Mouse (Mus musculus) forebrain, embryonic 10.5 days (tissue): ENCODE measurements around the gene Bcl6. TPM values are rescaled to one million over a fixed set of nuclear protein-coding genes. Genes with fewer than 3 reads are reported as not detected.

ENCODE experiments used
- DNase-seq: peaks from one replicate; pipeline ENCODE4 v3.0.0-alpha.2; 2017; ENCODE audit warnings: low spot score; ENCODE audit errors: extremely low spot score
- H3K27ac ChIP-seq: fragments of 300-500 bp; sonication (generic); 2 replicates; pipeline ENCODE4 v1.5.1; 2016; ENCODE audit warnings: mild to moderate bottlenecking
- H3K27me3 ChIP-seq: fragments of 300-500 bp; sonication (generic); 2 replicates; pipeline ENCODE4 v1.6.1; 2016; ENCODE audit warnings: mild to moderate bottlenecking; ENCODE audit not compliant: poor library complexity, severe bottlenecking
- H3K36me3 ChIP-seq: fragments of 300-500 bp; sonication (generic); replicated peaks from 2 replicates; pipeline ENCODE4 v1.6.1; 2016; ENCODE audit warnings: mild to moderate bottlenecking, moderate library complexity
- H3K4me1 ChIP-seq: fragments of 300-500 bp; sonication (generic); 2 replicates; pipeline ENCODE4 v1.6.1; 2016
- H3K4me3 ChIP-seq: fragments of 300-500 bp; sonication (generic); 2 replicates; pipeline ENCODE4 v1.5.1; 2016; ENCODE audit warnings: mild to moderate bottlenecking, moderate library complexity
- H3K9me3 ChIP-seq: fragments of 300-500 bp; sonication (generic); 2 replicates; pipeline ENCODE4 v1.6.1; 2016; ENCODE audit warnings: mild to moderate bottlenecking, moderate library complexity
- WGBS: fragments of 180-500 bp; shearing (Covaris S2); methylation state at CpG from one replicate; pipeline ENCODE4 v1.1.7; 2016; 5-methylcytosine and 5-hydroxymethylcytosine counted together
- polyA plus RNA-seq: library from polyadenylated mRNA; unstranded; fragments of >200 nt; fragmentation: Nextera tagmentation; extraction: Ambion mirVana; gene quantifications from 2 replicates; pipeline ENCODE4 v1.2.1, GENCODE M21; 2016

Gene Bcl6
- polyA plus RNA-seq, 1 experiment from 2014 or later, result 0.25 TPM

- Histone ChIP-seq H3K4me3 (peak overlapping the region; percentile 80), H3K4me1 (peaks cover 68% of the 10 kb centered on the region), H3K27me3 (peaks cover 58% of the 10 kb centered on the region), H3K27ac (peak overlapping the region; percentile 97), H3K9me3 (no peaks in the 10 kb centered on the region), H3K36me3 (no peaks in the 10 kb centered on the region)
- under 1% methylated on average over 63 of the region's 64 CpGs for WGBS
- peak; percentile 60 for DNase-seq
Measured at GRCm38 (mm10) chr16:23987341-23988156, 1.1 kb downstream of the Bcl6 start.

- under 1% methylated on average over 17 of the region's 17 CpGs for WGBS
- Histone ChIP-seq H3K4me3 (peak overlapping the region; percentile 80), H3K9me3 (no peaks in the 10 kb centered on the region), H3K27me3 (peaks cover 64% of the 10 kb centered on the region), H3K4me1 (peaks cover 75% of the 10 kb centered on the region), H3K27ac (0 out of 2 replicates have a peak overlapping the region, but pooled peaks have one; percentile 97), H3K36me3 (no peaks in the 10 kb centered on the region)
- no peak for DNase-seq
Measured at GRCm38 (mm10) chr16:23986871-23987270, 1.8 kb downstream of the Bcl6 start.

DNA sequence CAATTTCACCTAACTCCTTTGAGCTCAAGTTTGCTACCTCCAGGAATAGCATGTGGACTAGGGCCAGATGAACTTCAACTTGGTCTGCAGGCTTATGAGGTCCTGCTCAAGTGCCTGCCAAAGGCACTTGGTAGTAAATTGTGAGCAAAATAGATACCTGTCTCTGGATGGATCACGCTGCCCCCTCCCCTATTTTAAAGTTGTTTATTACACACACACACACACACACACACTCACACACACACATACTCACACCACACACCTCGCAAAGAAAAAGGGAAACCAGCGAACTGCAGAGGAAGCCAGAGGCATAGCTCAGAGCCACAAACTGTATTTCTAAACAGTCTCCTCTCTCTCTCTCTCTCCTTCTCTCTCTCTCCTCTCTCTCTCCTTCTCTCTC lies 2.5 kb downstream of the Bcl6 start:
- peaks cover 75% of the 10 kb centered on the region for H3K4me1 ChIP-seq
- no peaks in the 10 kb centered on the region for H3K36me3 ChIP-seq
- H3K9me3 ChIP-seq, result no peaks in the 10 kb centered on the region
- H3K4me3 ChIP-seq, result peak overlapping the region; percentile 80
- no peak overlapping the region for H3K27ac ChIP-seq
- H3K27me3 ChIP-seq, result peaks cover 71% of the 10 kb centered on the region
- DNase-seq, result no peak
- 5% methylated on average over 2 of the region's 3 CpGs for WGBS

GRCm38 (mm10) chr16:23985467-23985861 lies 3.2 kb downstream of the Bcl6 start:
- DNase-seq, result no peak
- under 1% methylated on average over 6 of the region's 6 CpGs for WGBS
- Histone ChIP-seq H3K36me3 (no peaks in the 10 kb centered on the region), H3K4me3 (peak overlapping the region; percentile 53), H3K4me1 (peaks cover 75% of the 10 kb centered on the region), H3K9me3 (no peaks in the 10 kb centered on the region), H3K27ac (no peak overlapping the region), H3K27me3 (peaks cover 72% of the 10 kb centered on the region)

DNA sequence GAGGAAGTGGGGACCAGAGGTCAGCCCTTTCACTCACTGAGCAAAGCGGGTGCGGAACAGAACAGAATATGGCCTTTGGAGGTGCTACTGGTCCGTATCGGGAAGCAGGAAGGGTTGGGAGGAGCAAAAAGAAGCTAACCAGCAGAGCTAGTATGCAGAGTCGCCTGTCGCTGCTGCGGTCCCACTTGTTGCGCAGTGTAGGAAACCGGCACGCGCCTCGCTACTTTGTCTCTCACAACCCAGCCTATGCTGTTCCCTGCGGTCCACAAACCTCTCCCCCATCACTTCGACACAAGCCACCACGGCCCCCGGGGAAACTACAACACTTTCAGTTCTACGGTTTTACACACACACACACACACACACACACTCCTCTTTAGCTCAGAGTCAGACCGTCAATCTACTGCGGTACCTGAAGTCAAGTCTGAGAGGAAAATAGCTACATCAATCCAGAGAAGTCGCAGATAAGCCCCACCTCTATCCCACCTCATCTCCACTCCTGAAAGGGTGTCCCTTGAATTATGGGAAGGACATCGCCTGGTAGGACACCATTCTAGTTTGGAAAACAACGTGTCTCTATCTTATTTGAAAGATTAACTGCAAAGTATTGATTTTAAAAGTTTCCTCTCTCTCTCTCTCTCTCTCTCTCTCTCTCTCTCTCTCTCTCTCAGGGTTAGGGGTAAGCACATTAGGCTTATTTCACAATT lies 3.7 kb downstream of the Bcl6 start:
- H3K9me3 ChIP-seq, result no peaks in the 10 kb centered on the region
- H3K4me1 ChIP-seq, result peaks cover 73% of the 10 kb centered on the region
- peak overlapping the region; percentile 53 for H3K4me3 ChIP-seq
- WGBS, result 1% methylated on average over 22 of the region's 22 CpGs
- peak overlapping the region; percentile 64 for H3K27ac ChIP-seq
- peak; percentile 50 for DNase-seq
- no peaks in the 10 kb centered on the region for H3K36me3 ChIP-seq
- peaks cover 72% of the 10 kb centered on the region for H3K27me3 ChIP-seq

DNA sequence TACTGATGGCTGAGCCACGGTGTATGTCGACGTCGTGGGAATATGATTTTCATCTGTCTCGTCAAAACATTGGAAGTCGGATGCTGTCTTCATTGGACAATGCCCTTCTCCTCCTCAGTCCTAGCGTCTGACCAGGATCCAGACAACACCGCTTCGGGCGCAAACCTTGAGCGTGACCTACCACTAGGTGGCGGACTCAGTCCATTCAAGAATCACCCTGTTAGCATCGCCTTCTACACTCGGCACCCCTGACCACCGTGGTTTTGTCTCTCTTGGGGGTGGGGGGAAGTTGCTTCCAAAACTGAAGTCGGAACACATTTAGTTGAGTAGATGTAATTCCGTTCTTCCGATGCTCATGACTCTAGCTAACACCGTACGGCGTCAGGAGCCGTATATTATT lies 4.5 kb downstream of the Bcl6 start:
- Histone ChIP-seq H3K4me3 (peak overlapping the region; percentile 53), H3K27me3 (peaks cover 79% of the 10 kb centered on the region), H3K27ac (no peak overlapping the region), H3K4me1 (peaks cover 66% of the 10 kb centered on the region), H3K9me3 (no peaks in the 10 kb centered on the region), H3K36me3 (no peaks in the 10 kb centered on the region)
- 2% methylated on average over 22 of the region's 22 CpGs for WGBS
- DNase-seq, result peak; percentile 90

- H3K4me1 ChIP-seq, result peaks cover 66% of the 10 kb centered on the region
- peak; percentile 71 for DNase-seq
- H3K27me3 ChIP-seq, result peaks cover 89% of the 10 kb centered on the region
- no peaks in the 10 kb centered on the region for H3K9me3 ChIP-seq
- H3K4me3 ChIP-seq, result peak overlapping the region; percentile 53
- H3K36me3 ChIP-seq, result no peaks in the 10 kb centered on the region
- WGBS, result under 1% methylated on average over 33 of the region's 33 CpGs
- H3K27ac ChIP-seq, result no peak overlapping the region
Measured at GRCm38 (mm10) chr16:23982891-23983588, 5.6 kb downstream of the Bcl6 start.

GRCm38 (mm10) chr16:23981925-23982851 lies 6.5 kb downstream of the Bcl6 start:
- peaks cover 96% of the 10 kb centered on the region for H3K27me3 ChIP-seq
- DNase-seq, result peak; percentile 79
- WGBS, result 2% methylated on average over 28 of the region's 28 CpGs
- H3K4me1 ChIP-seq, result peaks cover 66% of the 10 kb centered on the region
- no peaks in the 10 kb centered on the region for H3K36me3 ChIP-seq
- H3K27ac ChIP-seq, result no peak overlapping the region
- peak overlapping the region; percentile 53 for H3K4me3 ChIP-seq
- H3K9me3 ChIP-seq, result no peaks in the 10 kb centered on the region

- peak; percentile 54 for DNase-seq
- WGBS, result 1% methylated on average over 32 of the region's 32 CpGs
- H3K36me3 ChIP-seq, result no peaks in the 10 kb centered on the region
- H3K4me1 ChIP-seq, result peaks cover 56% of the 10 kb centered on the region
- H3K27me3 ChIP-seq, result peaks cover 86% of the 10 kb centered on the region
- no peak overlapping the region for H3K27ac ChIP-seq
- H3K9me3 ChIP-seq, result no peaks in the 10 kb centered on the region
- peak overlapping the region; percentile 53 for H3K4me3 ChIP-seq
Measured at GRCm38 (mm10) chr16:23980991-23981720, 7.5 kb downstream of the Bcl6 start.

DNA sequence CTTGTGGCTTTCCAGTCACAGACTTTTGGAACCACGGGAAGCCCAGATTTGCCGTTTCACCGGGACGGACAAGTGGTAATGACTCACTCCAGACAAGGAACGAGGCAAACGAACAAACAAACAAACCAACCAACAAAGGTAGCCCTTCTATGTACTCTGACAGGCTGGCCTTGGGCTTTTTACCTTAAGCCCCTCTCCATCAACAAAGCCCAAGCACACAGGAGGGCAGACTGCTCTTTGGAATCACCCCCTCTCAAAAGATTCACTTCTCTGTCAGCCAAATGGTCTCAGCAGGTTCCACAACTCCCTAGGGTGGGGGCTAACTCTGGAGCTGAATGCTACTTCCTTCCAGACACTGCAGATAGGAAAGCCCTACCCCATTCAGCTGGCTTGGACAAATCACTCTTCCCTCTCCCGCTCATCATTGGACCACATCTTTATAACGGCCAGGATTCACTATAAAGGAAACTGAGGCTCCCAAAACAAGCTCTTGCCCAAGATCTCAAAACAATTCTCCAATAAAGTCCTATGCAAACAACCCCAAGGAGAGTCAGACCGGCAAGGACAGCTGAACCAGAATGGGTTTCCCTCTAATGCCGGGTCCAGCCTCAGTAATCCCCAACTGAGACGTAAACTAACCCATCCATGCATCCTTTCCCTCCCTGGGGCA lies 8.3 kb downstream of the Bcl6 start:
- WGBS, result 3% methylated on average over 11 of the region's 11 CpGs
- peaks cover 77% of the 10 kb centered on the region for H3K27me3 ChIP-seq
- peak overlapping the region; percentile 53 for H3K4me3 ChIP-seq
- H3K36me3 ChIP-seq, result no peaks in the 10 kb centered on the region
- H3K27ac ChIP-seq, result no peak overlapping the region
- H3K9me3 ChIP-seq, result no peaks in the 10 kb centered on the region
- no peak for DNase-seq
- peaks cover 52% of the 10 kb centered on the region for H3K4me1 ChIP-seq

DNA sequence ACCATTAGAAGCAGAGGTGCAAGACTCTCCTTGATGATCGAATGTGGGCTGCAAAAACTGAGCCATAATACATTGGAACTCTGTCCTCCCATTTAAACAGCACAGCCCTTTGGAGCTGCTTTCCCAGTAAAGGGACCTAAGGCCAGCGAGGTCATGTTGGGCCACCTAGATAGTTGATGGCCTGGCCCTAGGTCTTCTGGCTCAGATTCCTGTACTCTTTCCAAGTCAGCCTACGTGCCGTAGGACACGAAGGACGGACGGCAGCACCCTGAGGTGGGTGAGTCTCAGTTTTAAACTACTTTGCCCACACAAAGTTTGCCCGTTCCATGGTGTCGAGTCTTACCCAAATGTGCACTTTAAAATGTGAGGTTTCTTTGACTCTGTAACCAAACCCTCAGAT lies 9.2 kb downstream of the Bcl6 start:
- Histone ChIP-seq H3K4me1 (peaks cover 43% of the 10 kb centered on the region), H3K36me3 (no peaks in the 10 kb centered on the region), H3K9me3 (no peaks in the 10 kb centered on the region), H3K27ac (no peak overlapping the region), H3K27me3 (peaks cover 68% of the 10 kb centered on the region), H3K4me3 (no peak overlapping the region)
- 80% methylated on average over 9 of the region's 9 CpGs for WGBS
- no peak for DNase-seq
